15 mouse cellular contexts compared by ENCODE assay signal in genomic region chr12:27597878-27598277, GRCm38 (mm10).
DNase-seq lines count a peak whose midpoint lies in the region; ATAC-seq and TF ChIP-seq lines count a peak whose summit lies in the region.
"Had no signal": no experiment of that assay in that cellular context is flagged by ENCODE, and none has a peak within 500 bp of the region (broad histone marks: within the 10 kb centered on the region; RNA-seq: fewer than 3 reads in every experiment).

No protein-coding gene starts in this region.

- no peak overlapping the region for H3K4me3 ChIP-seq in midbrain, embryonic 10.5 days
- H3K4me3 ChIP-seq in midbrain, embryonic 15.5 days = no peak overlapping the region
- H3K4me3 ChIP-seq in embryonic facial prominence, embryonic 13.5 days = no peak overlapping the region
- H3K4me3 ChIP-seq in forebrain, postnatal 0 days (ENCODE audit: low read depth, low read length) = no peak overlapping the region
- no peak overlapping the region for H3K4me3 ChIP-seq in stomach, postnatal 0 days (ENCODE audit: low read depth, low read length)
- H3K4me3 ChIP-seq: limb, embryonic 13.5 days had no signal

- DNase-seq in midbrain, embryonic 10.5 days (ENCODE audit: low spot score) = no peak
- no peak for DNase-seq in forebrain, postnatal 0 days
- no peak for DNase-seq in stomach, postnatal 0 days (ENCODE audit: low spot score)
- DNase-seq: cerebellum, adult 2 months; gastrocnemius, postnatal 14 days; kidney, adult 2 months; kidney, postnatal 36 days; liver, postnatal 0 days; spleen, adult 18-20 months; thymus, postnatal 36 days had no signal

- H3K36me3 ChIP-seq in midbrain, embryonic 10.5 days = no peaks in the 10 kb centered on the region
- H3K36me3 ChIP-seq in midbrain, embryonic 15.5 days (replicated peaks) = no peaks in the 10 kb centered on the region
- no peaks in the 10 kb centered on the region for H3K36me3 ChIP-seq in embryonic facial prominence, embryonic 13.5 days
- no peaks in the 10 kb centered on the region for H3K36me3 ChIP-seq in forebrain, postnatal 0 days (ENCODE audit: insufficient read depth)
- H3K36me3 ChIP-seq in stomach, postnatal 0 days (ENCODE audit: control insufficient read depth, insufficient read depth, low read length) = no peaks in the 10 kb centered on the region
- H3K36me3 ChIP-seq: limb, embryonic 13.5 days had no signal

- WGBS in midbrain, embryonic 10.5 days = 54% methylated on average over 7 of the region's 7 CpGs
- WGBS in midbrain, embryonic 15.5 days = 32% methylated on average over 7 of the region's 7 CpGs
- 27% methylated on average over 7 of the region's 7 CpGs for WGBS in embryonic facial prominence, embryonic 13.5 days
- 27% methylated on average over 7 of the region's 7 CpGs for WGBS in forebrain, postnatal 0 days
- WGBS in stomach, postnatal 0 days = 67% methylated on average over 7 of the region's 7 CpGs

- TF ChIP-seq EP300 in stomach, postnatal 0 days (optimal IDR thresholded peaks at IDR 0.05) = no peak

- TF ChIP-seq CTCF in forebrain, postnatal 0 days (IDR thresholded peaks at IDR 0.05; ENCODE audit: low read depth) = no peak
- no peak for TF ChIP-seq CTCF in stomach, postnatal 0 days (IDR thresholded peaks at IDR 0.05; ENCODE audit: low read depth)

- no peak for ATAC-seq in midbrain, embryonic 15.5 days (replicated peaks)
- ATAC-seq in embryonic facial prominence, embryonic 13.5 days (ENCODE audit: insufficient number of reproducible peaks, insufficient read depth, low FRiP score, low TSS enrichment, low read depth) = no peak
- ATAC-seq in forebrain, postnatal 0 days = no peak
- ATAC-seq in erythroblast, adult 5-6 weeks (replicated peaks; ENCODE audit: low FRiP score, poor library complexity, severe bottlenecking) = no peak
- no peak for ATAC-seq in megakaryocyte progenitor cell, adult 5-6 weeks (replicated peaks; ENCODE audit: poor library complexity)
- no peak for ATAC-seq in stomach, postnatal 0 days (ENCODE audit: low FRiP score, low TSS enrichment)
- ATAC-seq: liver, postnatal 0 days had no signal

- no peaks in the 10 kb centered on the region for H3K9me3 ChIP-seq in midbrain, embryonic 10.5 days (replicated peaks)
- H3K9me3 ChIP-seq in midbrain, embryonic 15.5 days = no peaks in the 10 kb centered on the region
- H3K9me3 ChIP-seq in embryonic facial prominence, embryonic 13.5 days = 0 out of 2 replicates have a peak, but pooled peaks cover under 1% of the 10 kb centered on the region
- 0 out of 2 replicates have a peak, but pooled peaks cover 3% of the 10 kb centered on the region for H3K9me3 ChIP-seq in forebrain, postnatal 0 days (ENCODE audit: low read length)
- no peaks in the 10 kb centered on the region for H3K9me3 ChIP-seq in stomach, postnatal 0 days (ENCODE audit: control insufficient read depth, low read length)

- H3K27me3 ChIP-seq in midbrain, embryonic 10.5 days (ENCODE audit: low read depth, poor library complexity, severe bottlenecking) = no peaks in the 10 kb centered on the region
- no peaks in the 10 kb centered on the region for H3K27me3 ChIP-seq in midbrain, embryonic 15.5 days (replicated peaks)
- H3K27me3 ChIP-seq in embryonic facial prominence, embryonic 13.5 days = no peaks in the 10 kb centered on the region
- H3K27me3 ChIP-seq in forebrain, postnatal 0 days (ENCODE audit: insufficient read depth, low read length) = no peaks in the 10 kb centered on the region
- H3K27me3 ChIP-seq in stomach, postnatal 0 days (ENCODE audit: control insufficient read depth, insufficient read depth, low read length) = no peaks in the 10 kb centered on the region
- H3K27me3 ChIP-seq: limb, embryonic 13.5 days had no signal

- no peak overlapping the region for H3K4me2 ChIP-seq in midbrain, embryonic 15.5 days
- H3K4me2 ChIP-seq in embryonic facial prominence, embryonic 13.5 days = peak overlapping the region; percentile 24; the same call in 1 of the 2 replicates
- H3K4me2 ChIP-seq in forebrain, postnatal 0 days (ENCODE audit: low read depth) = no peak overlapping the region
- no peak overlapping the region for H3K4me2 ChIP-seq in stomach, postnatal 0 days (replicated peaks; ENCODE audit: low read depth)
- H3K4me2 ChIP-seq: limb, embryonic 13.5 days had no signal

- peaks cover 30% of the 10 kb centered on the region for H3K4me1 ChIP-seq in midbrain, embryonic 10.5 days
- H3K4me1 ChIP-seq in midbrain, embryonic 15.5 days = peaks cover 7% of the 10 kb centered on the region
- H3K4me1 ChIP-seq in embryonic facial prominence, embryonic 13.5 days = peaks cover 16% of the 10 kb centered on the region
- peaks cover 6% of the 10 kb centered on the region; the same call in 1 of the 2 replicates for H3K4me1 ChIP-seq in forebrain, postnatal 0 days (ENCODE audit: insufficient read depth)
- no peaks in the 10 kb centered on the region for H3K4me1 ChIP-seq in stomach, postnatal 0 days (replicated peaks; ENCODE audit: control insufficient read depth, insufficient read depth)

- no peak overlapping the region for H3K9ac ChIP-seq in midbrain, embryonic 15.5 days
- no peak overlapping the region for H3K9ac ChIP-seq in embryonic facial prominence, embryonic 13.5 days
- H3K9ac ChIP-seq in forebrain, postnatal 0 days = no peak overlapping the region
- no peak overlapping the region for H3K9ac ChIP-seq in stomach, postnatal 0 days (ENCODE audit: low read length)
- H3K9ac ChIP-seq: limb, embryonic 13.5 days; liver, postnatal 0 days had no signal

- H3K27ac ChIP-seq in midbrain, embryonic 10.5 days (replicated peaks) = peak overlapping the region; percentile 52
- H3K27ac ChIP-seq in midbrain, embryonic 15.5 days = no peak overlapping the region; the same call in 1 of the 2 replicates
- no peak overlapping the region for H3K27ac ChIP-seq in embryonic facial prominence, embryonic 13.5 days
- H3K27ac ChIP-seq in forebrain, postnatal 0 days (ENCODE audit: low read depth, low read length) = peak overlapping the region; percentile 51
- no peak overlapping the region for H3K27ac ChIP-seq in stomach, postnatal 0 days (replicated peaks)
- H3K27ac ChIP-seq: limb, embryonic 13.5 days had no signal

Comparison
In these comparisons a context has a peak if more than half of its experiments do, and no peak if none do; other contexts are left out.
1. H3K27ac ChIP-seq: peak in midbrain, embryonic 10.5 days (single experiment) and forebrain, postnatal 0 days (single experiment); none in midbrain, embryonic 15.5 days (single experiment), embryonic facial prominence, embryonic 13.5 days (single experiment) and stomach, postnatal 0 days (single experiment).